Mouse (Mus musculus) gastrocnemius, adult 18-20 months (tissue): ENCODE measurements around the gene Lefty1. TPM values are rescaled to one million over a fixed set of nuclear protein-coding genes. Genes with fewer than 3 reads are reported as not detected.
"Not testable (repeated sequence)": the region's sequence is repeated elsewhere in the genome, so short reads cannot be mapped to it uniquely, and the experiment has no call there.

ENCODE experiments used
- DNase-seq: peaks from one replicate; pipeline ENCODE4 v3.0.0; 2021; ENCODE audit warnings: low spot score
- total RNA-seq, 2 experiments: library from RNA; stranded (reverse); gene quantifications; 2 replicates each; pipeline ENCODE4 v1.2.3; 2021

Gene Lefty1
- total RNA-seq, 2 experiments from 2014 or later: 0.23 to 0.26 TPM

GRCm38 (mm10) chr1:180952808-180953207, 18.0 kb downstream of the Lefty1 start:
- no peak for DNase-seq

DNA sequence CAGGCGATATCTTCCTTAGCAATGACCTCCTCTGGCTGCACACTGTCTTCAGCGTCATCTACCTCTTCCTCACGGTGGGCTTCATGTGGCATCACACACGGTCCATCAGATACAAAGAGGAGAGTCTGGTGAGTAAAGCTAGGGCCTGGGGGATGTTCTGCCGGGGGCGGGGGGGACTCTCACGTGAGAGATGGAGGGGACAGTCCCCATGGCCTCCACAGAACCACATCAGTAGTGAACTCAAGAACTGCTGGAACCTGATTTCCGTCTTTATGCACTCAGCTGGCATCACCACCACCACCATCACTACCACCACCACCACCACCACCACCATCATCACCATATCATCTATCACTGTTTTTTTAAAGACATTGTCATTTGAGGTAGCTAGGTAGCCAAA, 21.6 kb downstream of the Lefty1 start:
- DNase-seq: no peak

DNA sequence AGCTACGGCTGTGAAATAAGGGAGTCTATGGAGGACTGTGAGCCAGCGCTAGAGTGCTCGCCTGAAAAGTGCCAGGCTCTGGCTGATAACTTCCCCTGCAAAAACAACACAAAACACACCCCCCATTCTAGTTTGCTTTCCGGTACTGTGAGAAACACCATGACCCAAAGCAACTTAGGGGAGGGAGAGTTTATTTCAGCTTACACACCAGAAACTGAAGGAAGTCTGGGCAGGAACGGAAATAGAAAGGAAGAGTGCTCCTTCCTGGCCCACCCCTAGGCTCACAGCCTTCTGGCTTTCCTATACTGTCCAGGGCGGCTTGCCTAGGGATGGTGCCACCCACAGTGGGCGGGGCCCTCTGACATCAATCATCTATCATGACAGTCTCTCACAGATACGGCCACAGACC, 22.2 kb downstream of the Lefty1 start:
- no peak for DNase-seq

DNA sequence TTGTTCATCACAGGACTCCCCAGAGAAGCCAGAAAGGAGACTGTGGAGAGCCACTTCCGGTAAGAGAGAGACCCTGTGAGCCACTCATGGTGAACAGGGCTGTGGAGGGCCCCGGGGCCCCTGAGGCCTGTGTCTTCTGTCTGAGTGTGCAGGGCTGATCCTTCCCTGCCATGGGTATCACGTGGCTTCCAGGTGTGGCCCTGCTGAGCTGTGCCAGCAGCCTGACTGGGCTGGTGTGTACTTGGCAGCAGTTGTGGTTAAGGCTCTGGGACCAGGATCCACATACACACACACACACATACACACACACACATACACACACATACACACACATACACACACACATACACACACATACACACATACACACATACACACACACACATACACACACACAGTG, 23.2 kb downstream of the Lefty1 start:
- DNase-seq: no peak

- DNase-seq: no peak
Measured at GRCm38 (mm10) chr1:180958797-180959196, 24.0 kb downstream of the Lefty1 start.

DNA sequence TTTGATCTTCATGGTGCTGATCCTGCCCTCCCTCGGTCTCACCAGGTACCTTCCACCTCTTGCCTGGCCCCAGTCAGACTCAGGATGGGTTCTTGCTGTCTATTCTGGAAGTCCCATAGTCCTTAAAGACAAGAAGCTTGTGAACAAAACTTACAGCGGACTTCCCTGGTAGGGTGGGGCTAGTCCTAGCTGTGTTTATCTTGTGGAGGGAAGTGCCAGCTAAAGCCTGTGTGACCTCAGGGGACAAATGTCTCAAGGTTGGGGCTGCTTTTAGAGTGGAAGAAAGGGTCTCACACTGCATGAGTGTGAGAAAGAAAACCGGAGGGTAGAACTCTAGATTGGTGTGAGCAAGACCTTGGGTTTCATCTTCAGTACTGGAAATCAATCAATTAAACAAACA, 31.0 kb downstream of the Lefty1 start:
- DNase-seq: no peak

DNA sequence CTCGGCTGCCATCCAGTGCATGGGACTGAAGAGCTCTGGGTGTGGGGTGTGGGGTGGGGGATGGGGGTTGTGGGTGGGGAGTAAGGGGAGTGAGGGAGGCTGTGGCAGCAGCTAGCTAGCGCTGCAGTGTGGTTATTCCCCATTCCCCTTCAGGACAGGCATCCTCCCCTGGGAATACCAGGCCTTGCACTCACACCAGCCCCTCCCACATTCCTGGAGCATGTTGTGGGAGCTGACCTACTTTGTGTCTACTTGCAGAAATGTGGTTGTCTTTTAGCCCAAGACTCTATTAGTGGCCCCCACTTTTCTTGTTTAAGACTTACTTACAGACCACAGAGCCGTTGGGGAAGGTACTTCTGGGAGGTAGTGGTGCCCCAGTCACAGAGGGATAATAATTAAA, 31.7 kb downstream of the Lefty1 start:
- DNase-seq: peak; percentile 73

- no peak for DNase-seq
Measured at GRCm38 (mm10) chr1:180967261-180967660, 32.4 kb downstream of the Lefty1 start.

- no peak for DNase-seq
Measured at GRCm38 (mm10) chr1:180972941-180973340, 38.1 kb downstream of the Lefty1 start.

DNA sequence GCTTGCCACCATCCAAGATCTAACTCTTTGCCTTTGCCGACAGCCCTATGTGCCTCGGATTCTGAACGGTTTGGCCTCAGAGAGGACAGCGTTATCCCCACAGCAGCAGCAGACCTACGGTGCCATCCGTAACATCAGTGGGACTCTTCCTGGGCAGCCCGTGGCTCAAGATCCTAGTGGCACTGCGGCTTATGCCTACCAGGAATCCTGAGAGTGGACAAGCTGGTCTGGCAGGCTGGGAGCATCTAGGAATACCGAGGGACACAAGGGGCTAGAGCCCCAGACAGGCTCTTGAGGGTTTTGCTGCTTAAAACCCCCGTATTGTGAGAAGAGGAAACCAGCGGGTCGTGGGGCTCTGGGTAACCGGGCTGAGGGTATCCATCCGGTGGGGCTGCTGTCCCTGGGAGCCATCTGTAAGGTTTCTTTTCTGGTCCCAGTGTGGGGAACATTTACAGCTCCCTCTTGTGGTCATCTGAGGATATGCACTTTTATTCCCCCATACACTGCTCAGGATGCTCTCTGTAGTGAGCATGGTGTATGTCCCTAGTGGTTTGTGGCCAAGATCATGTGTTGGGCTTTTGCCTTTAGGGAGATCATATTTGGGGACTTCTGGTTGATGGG, 39.4 kb downstream of the Lefty1 start:
- peak; percentile 59 for DNase-seq

- DNase-seq: peak; percentile 43
Measured at GRCm38 (mm10) chr1:180976110-180976679, 41.4 kb downstream of the Lefty1 start.

GRCm38 (mm10) chr1:180979484-180980251, 44.8 kb downstream of the Lefty1 start:
- no peak for DNase-seq

- no peak for DNase-seq
Measured at GRCm38 (mm10) chr1:180980464-180980863, 45.6 kb downstream of the Lefty1 start.

GRCm38 (mm10) chr1:180981298-180982046, 46.6 kb downstream of the Lefty1 start:
- not testable (repeated sequence) for DNase-seq

DNA sequence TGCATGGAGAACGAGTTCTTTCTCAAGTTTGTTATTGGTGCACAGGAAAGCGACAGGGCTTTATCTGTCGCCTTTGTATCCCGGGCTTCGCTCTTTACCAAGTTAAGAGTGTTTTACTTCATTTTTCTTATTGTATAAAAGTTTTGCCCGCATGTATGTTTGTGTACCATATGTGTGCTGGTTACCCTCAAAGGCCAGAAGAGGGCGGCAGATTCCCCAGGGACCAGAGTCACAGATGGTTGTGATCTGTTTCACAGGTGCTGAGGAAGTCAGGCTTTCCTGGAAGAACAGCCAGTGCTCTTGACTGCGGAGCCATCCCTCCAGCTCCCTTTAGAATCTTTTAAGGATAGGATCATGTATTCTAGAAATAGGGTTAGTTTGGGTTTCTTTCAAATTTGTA, 51.9 kb downstream of the Lefty1 start:
- DNase-seq: no peak

DNA sequence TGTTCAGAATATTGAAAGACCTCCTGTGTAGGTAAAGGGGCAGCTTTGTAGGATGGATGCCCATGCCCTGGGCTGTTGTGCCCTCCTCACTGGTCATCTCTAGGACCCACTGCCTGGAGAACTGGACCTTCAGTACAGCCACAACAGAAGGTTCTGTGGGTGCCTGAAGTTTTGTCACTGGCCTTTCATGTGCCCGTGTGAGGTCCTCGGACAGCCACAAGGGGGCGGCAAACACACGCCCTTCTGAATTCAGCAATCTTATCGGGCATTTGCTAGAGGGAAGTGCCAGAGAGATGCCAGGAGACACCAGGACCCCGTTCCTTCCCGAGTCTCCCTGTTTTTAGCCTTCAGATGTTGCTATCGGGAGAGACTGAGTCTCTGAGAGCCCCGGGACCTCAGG, 52.9 kb downstream of the Lefty1 start:
- peak; percentile 75 for DNase-seq

Other genes with a start within 250 kb of the Lefty1 start
- gene Mixl1, start 238.0 kb upstream of the Lefty1 start, total RNA-seq: not detected
- 10 to 100 TPM; 12.0 to 14.6 TPM for gene Acbd3, start 209.0 kb upstream of the Lefty1 start, total RNA-seq
- 100 to 1,000 TPM; 285 to 302 TPM for gene H3f3a, start 121.1 kb upstream of the Lefty1 start, total RNA-seq
- gene Sde2, start 83.9 kb upstream of the Lefty1 start, total RNA-seq: 1 to 10 TPM; 7.1 to 9.6 TPM
- not detected for gene Lefty2, start 41.9 kb upstream of the Lefty1 start, total RNA-seq
- 10 to 100 TPM in 1 of 2 experiments, 1 to 10 TPM in 1; 9.9 to 10.9 TPM for gene Pycr2, start 30.7 kb upstream of the Lefty1 start, total RNA-seq
- 10 to 100 TPM; 14.5 to 15.6 TPM for gene Tmem63a, start 7.3 kb downstream of the Lefty1 start, total RNA-seq
- 10 to 100 TPM; 13.0 to 16.0 TPM for gene Ephx1, start 85.9 kb downstream of the Lefty1 start, total RNA-seq
- not detected for gene 9130409I23Rik, start 116.2 kb downstream of the Lefty1 start, total RNA-seq
- gene Nvl, start 209.2 kb downstream of the Lefty1 start, total RNA-seq: 1 to 10 TPM; 7.4 to 8.7 TPM
- 10 to 100 TPM; 39.3 to 40.5 TPM for gene Cnih4, start 209.7 kb downstream of the Lefty1 start, total RNA-seq